Mouse (Mus musculus) embryo, embryonic 11.5 days (tissue): ENCODE data around the gene Tmem208.
"Not testable (repeated sequence)": the region's sequence is repeated elsewhere in the genome, so short reads cannot be mapped to it uniquely, and the experiment has no call there.

Source experiments
- DNase-seq: peaks from one replicate; pipeline ENCODE4 v3.0.0-alpha.2; 2012; ENCODE audit warnings: low read depth, low spot score

Tmem208 gene

GRCm38 (mm10) chr8:105326141-105326672 is at the start of gene Tmem208, which contains the start of gene Lrrc29:
Gene Tmem208, plus strand, starts transcription at chr8:105326354.
Gene Lrrc29, minus strand, starts transcription at chr8:105326278.
- DNase-seq = peak; percentile 93

- no peak for DNase-seq
Measured at GRCm38 (mm10) chr8:105278911-105279334, 47.2 kb upstream of the Tmem208 start.

GRCm38 (mm10) chr8:105280567-105280966 is 45.6 kb upstream of the Tmem208 start:
- DNase-seq = no peak

GRCm38 (mm10) chr8:105281821-105282220 is 44.3 kb upstream of the Tmem208 start:
- DNase-seq = no peak

GRCm38 (mm10) chr8:105282239-105282638 is 43.9 kb upstream of the Tmem208 start:
- DNase-seq = no peak

GRCm38 (mm10) chr8:105283074-105283473 is 43.1 kb upstream of the Tmem208 start:
- DNase-seq = no peak

GRCm38 (mm10) chr8:105285514-105285913 is 40.6 kb upstream of the Tmem208 start:
- no peak for DNase-seq

GRCm38 (mm10) chr8:105286907-105287306 is 39.2 kb upstream of the Tmem208 start:
- no peak for DNase-seq

GRCm38 (mm10) chr8:105288231-105288630 is 37.9 kb upstream of the Tmem208 start:
- no peak for DNase-seq

- peak; percentile 95 for DNase-seq
Measured at GRCm38 (mm10) chr8:105288958-105289732, 37.0 kb upstream of the Tmem208 start.

GRCm38 (mm10) chr8:105289805-105290460 is 36.2 kb upstream of the Tmem208 start, which contains the start of gene 4931428F04Rik:
Gene 4931428F04Rik, minus strand, starts transcription at chr8:105289864.
- DNase-seq = no peak

- DNase-seq = peak; percentile 87
Measured at GRCm38 (mm10) chr8:105290554-105291314, 35.4 kb upstream of the Tmem208 start.

- not testable (repeated sequence) for DNase-seq
Measured at GRCm38 (mm10) chr8:105291364-105291763, 34.8 kb upstream of the Tmem208 start.

- not testable (repeated sequence) for DNase-seq
Measured at GRCm38 (mm10) chr8:105291802-105292201, 34.4 kb upstream of the Tmem208 start.

- DNase-seq = no peak
Measured at GRCm38 (mm10) chr8:105292471-105292870, 33.7 kb upstream of the Tmem208 start.

- DNase-seq = no peak
Measured at GRCm38 (mm10) chr8:105293405-105293804, 32.7 kb upstream of the Tmem208 start.

GRCm38 (mm10) chr8:105294776-105295175 is 31.4 kb upstream of the Tmem208 start:
- DNase-seq = no peak

GRCm38 (mm10) chr8:105295256-105295655 is 30.9 kb upstream of the Tmem208 start:
- DNase-seq = no peak

GRCm38 (mm10) chr8:105295895-105296573 is 30.1 kb upstream of the Tmem208 start, which contains the start of gene Exoc3l:
Gene Exoc3l, minus strand, starts transcription at chr8:105296101.
- no peak for DNase-seq

- DNase-seq = peak; percentile 81
Measured at GRCm38 (mm10) chr8:105297511-105298192, 28.5 kb upstream of the Tmem208 start, which contains the start of gene E2f4. Gene E2f4, plus strand, starts transcription at chr8:105297663.
